Mouse (Mus musculus): ENCODE measurements at regions not wholly inside any gene's neighbourhood (a gene's known extent, or its start where the extent isn't known, plus 50 kb on each side); places are given as distances from the start of the nearest gene placed in this dataset.

DNA sequence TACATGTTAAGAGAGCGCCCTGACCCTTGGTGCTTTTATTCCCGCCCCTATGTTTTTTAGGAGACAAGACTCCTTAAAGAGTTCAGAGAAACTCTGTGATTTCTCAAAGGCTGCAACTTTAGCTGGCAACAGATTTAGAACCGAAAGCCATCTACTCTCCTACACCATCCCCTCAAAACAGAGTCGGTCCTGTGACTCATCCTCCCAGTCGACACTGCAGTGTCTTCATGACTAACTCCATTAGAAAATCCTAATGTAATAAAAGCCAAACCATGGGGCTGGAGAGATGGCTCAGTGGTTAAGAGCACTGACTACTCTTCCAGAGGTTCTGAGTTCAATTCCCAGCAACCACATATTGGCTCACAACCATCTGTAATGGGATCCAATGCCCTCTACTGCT, 103.3 kb upstream of the Cadm1 start:
- Histone ChIP-seq H3K4me2 (ENCODE audit: low read length) (no peak overlapping the region), H3K27me3 (ENCODE audit: control insufficient read depth, insufficient read depth, low read length) (peaks cover 71% of the 10 kb centered on the region), H3K36me3 (ENCODE audit: control insufficient read depth, insufficient read depth, low read length) (no peaks in the 10 kb centered on the region), H3K4me1 (ENCODE audit: control insufficient read depth in 2 of 2, insufficient read depth in 2 of 2, low read length in 2 of 2) (peaks cover 14 to 17% of the 10 kb centered on the region in 2 experiments), H3K27ac (replicated peaks in 1 of 2; ENCODE audit: control insufficient read depth in 1 of 2, insufficient read depth in 1 of 2, low read depth in 2 of 2, low read length in 2 of 2) (no peak overlapping the region), H3K4me3 (ENCODE audit: control insufficient read depth in 1 of 2, insufficient read depth in 1 of 2, low read depth in 1 of 2, low read length in 2 of 2) (no peak overlapping the region), H3K9ac (ENCODE audit: low read length) (no peak overlapping the region), H3K9me3 (ENCODE audit: control insufficient read depth, low read length) (no peaks in the 10 kb centered on the region)
- ATAC-seq (ENCODE audit: insufficient number of reproducible peaks, insufficient read depth, low FRiP score, low read depth): no peak
- WGBS: 84% methylated on average over 5 of the region's 5 CpGs

DNA sequence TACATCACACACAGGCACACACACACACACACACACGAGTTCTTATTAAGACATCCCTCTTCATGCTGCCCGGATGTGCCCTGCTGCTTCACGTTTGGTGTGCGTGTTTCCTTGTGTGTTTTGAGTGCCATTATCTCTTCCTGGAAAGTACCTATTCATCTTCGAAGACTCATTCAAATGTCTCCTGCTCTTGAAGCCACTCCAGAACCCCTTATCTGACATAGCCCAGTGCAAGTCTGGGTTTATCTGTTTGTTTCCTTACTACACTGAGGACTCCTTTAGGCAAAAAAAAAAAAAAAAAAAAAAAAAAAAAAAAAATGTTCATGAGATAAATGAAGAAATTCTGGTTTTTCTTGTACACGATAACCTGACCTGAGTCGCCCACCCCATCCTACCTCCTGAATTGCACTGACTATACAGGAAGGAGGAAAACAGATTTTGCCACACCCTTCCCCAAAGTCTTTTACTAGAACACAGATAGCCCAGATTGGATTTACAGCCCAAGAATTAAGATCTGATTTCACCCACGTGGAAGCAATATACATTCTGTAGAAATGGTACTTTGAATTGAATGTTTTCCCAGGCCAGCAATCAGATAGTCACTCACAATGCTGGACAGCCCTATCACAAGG, 101.1 kb upstream of the Cadm1 start:
- H3K27ac ChIP-seq (replicated peaks in 1 of 2; ENCODE audit: control insufficient read depth in 1 of 2, insufficient read depth in 1 of 2, low read depth in 2 of 2, low read length in 2 of 2): no peak overlapping the region
- H3K4me1 ChIP-seq (ENCODE audit: control insufficient read depth in 2 of 2, insufficient read depth in 2 of 2, low read length in 2 of 2): no peaks in the 10 kb centered on the region
- H3K9me3 ChIP-seq (ENCODE audit: control insufficient read depth, low read length): no peaks in the 10 kb centered on the region
- H3K4me3 ChIP-seq (ENCODE audit: control insufficient read depth in 1 of 2, insufficient read depth in 1 of 2, low read depth in 1 of 2, low read length in 2 of 2): no peak overlapping the region
- H3K27me3 ChIP-seq (ENCODE audit: control insufficient read depth, insufficient read depth, low read length): peaks cover 80% of the 10 kb centered on the region
- no peak for ATAC-seq (ENCODE audit: insufficient number of reproducible peaks, insufficient read depth, low FRiP score, low read depth)
- H3K36me3 ChIP-seq (ENCODE audit: control insufficient read depth, insufficient read depth, low read length): no peaks in the 10 kb centered on the region
- H3K9ac ChIP-seq (ENCODE audit: low read length): no peak overlapping the region
- WGBS: 39% methylated on average over 8 of the region's 8 CpGs
- H3K4me2 ChIP-seq (ENCODE audit: low read length): no peak overlapping the region

DNA sequence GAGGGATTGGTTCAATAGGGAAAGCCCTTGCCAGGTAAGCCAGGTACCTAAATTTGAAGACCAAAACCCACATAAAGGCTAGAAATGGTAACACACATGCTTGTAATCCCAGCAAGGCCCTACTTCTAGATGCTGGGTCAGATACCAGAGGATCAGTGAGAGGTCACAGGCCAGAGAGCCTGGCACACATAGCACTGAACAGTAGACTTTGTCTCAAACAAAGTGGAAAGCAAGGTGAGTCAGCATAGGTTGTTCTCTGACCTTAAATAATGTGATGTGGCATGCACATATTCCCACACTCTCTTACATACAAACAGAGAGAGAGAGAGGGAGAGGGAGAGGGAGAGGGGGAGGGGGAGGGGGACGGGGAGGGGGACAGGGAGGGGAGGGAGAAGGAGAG, 100.3 kb upstream of the Cadm1 start:
- Histone ChIP-seq H3K4me1 (ENCODE audit: control insufficient read depth in 2 of 2, insufficient read depth in 2 of 2, low read length in 2 of 2) (no peaks in the 10 kb centered on the region), H3K27ac (replicated peaks in 1 of 2; ENCODE audit: control insufficient read depth in 1 of 2, insufficient read depth in 1 of 2, low read depth in 2 of 2, low read length in 2 of 2) (no peak overlapping the region), H3K4me2 (ENCODE audit: low read length) (no peak overlapping the region), H3K36me3 (ENCODE audit: control insufficient read depth, insufficient read depth, low read length) (no peaks in the 10 kb centered on the region), H3K4me3 (ENCODE audit: control insufficient read depth in 1 of 2, insufficient read depth in 1 of 2, low read depth in 1 of 2, low read length in 2 of 2) (no peak overlapping the region), H3K9ac (ENCODE audit: low read length) (no peak overlapping the region), H3K27me3 (ENCODE audit: control insufficient read depth, insufficient read depth, low read length) (peaks cover 73% of the 10 kb centered on the region), H3K9me3 (ENCODE audit: control insufficient read depth, low read length) (no peaks in the 10 kb centered on the region)
- ATAC-seq (ENCODE audit: insufficient number of reproducible peaks, insufficient read depth, low FRiP score, low read depth): no peak
- WGBS: no CpG with 5 or more reads among the region's 1 CpGs

DNA sequence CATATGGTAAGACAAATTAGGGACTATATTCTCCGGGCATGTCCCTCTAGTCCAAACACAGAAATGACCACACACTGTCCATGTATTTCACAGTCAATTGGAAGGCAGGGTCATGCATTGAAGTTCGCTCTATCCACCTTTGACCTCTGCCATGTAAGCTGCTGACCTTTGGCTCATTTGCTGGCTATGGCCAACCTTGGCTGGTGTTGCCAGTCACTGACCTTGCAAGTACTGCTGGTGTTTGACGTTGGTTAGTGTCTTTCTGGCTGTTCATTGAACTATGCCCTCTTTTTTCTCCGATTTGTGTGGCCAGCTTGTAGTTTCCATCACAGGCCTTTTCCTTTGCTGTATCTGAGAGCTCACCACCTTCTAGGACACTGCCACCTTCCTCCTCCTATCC, 97.3 kb upstream of the Cadm1 start:
- no peak for ATAC-seq (ENCODE audit: insufficient number of reproducible peaks, insufficient read depth, low FRiP score, low read depth)
- 89% methylated on average over 4 of the region's 4 CpGs for WGBS
- Histone ChIP-seq H3K9me3 (ENCODE audit: control insufficient read depth, low read length) (no peaks in the 10 kb centered on the region), H3K27ac (replicated peaks in 1 of 2; ENCODE audit: control insufficient read depth in 1 of 2, insufficient read depth in 1 of 2, low read depth in 2 of 2, low read length in 2 of 2) (no peak overlapping the region), H3K4me2 (ENCODE audit: low read length) (no peak overlapping the region), H3K9ac (ENCODE audit: low read length) (no peak overlapping the region), H3K36me3 (ENCODE audit: control insufficient read depth, insufficient read depth, low read length) (no peaks in the 10 kb centered on the region), H3K4me1 (ENCODE audit: control insufficient read depth in 2 of 2, insufficient read depth in 2 of 2, low read length in 2 of 2) (no peaks in the 10 kb centered on the region), H3K4me3 (ENCODE audit: control insufficient read depth in 1 of 2, insufficient read depth in 1 of 2, low read depth in 1 of 2, low read length in 2 of 2) (no peak overlapping the region), H3K27me3 (ENCODE audit: control insufficient read depth, insufficient read depth, low read length) (peaks cover 66% of the 10 kb centered on the region)

DNA sequence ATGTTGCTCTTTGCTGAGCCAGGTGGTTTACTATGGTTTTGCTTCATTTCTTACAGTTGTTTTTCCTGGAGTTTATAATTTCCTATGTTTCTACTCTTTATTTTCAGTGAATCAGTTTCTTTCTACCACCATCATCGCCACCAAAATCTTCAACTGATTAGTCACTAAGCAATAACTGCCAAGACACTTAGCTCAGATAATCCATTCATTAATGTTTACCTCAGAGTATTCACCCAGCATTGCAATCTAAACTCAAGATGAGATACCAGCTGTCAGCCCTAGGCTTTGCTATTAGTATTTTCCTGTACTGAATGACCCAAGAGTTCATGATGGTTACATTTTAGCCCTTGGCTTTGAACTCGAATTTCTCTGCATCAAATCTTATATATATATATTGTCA, 96.8 kb upstream of the Cadm1 start:
- no peak for ATAC-seq (ENCODE audit: insufficient number of reproducible peaks, insufficient read depth, low FRiP score, low read depth)
- no peak overlapping the region for H3K9ac ChIP-seq (ENCODE audit: low read length)
- no peaks in the 10 kb centered on the region for H3K4me1 ChIP-seq (ENCODE audit: control insufficient read depth in 2 of 2, insufficient read depth in 2 of 2, low read length in 2 of 2)
- H3K4me2 ChIP-seq (ENCODE audit: low read length): no peak overlapping the region
- H3K36me3 ChIP-seq (ENCODE audit: control insufficient read depth, insufficient read depth, low read length): no peaks in the 10 kb centered on the region
- 62% methylated on average over 2 of the region's 2 CpGs for WGBS
- H3K27me3 ChIP-seq (ENCODE audit: control insufficient read depth, insufficient read depth, low read length): peaks cover 65% of the 10 kb centered on the region
- H3K9me3 ChIP-seq (ENCODE audit: control insufficient read depth, low read length): no peaks in the 10 kb centered on the region
- no peak overlapping the region for H3K4me3 ChIP-seq (ENCODE audit: control insufficient read depth in 1 of 2, insufficient read depth in 1 of 2, low read depth in 1 of 2, low read length in 2 of 2)
- H3K27ac ChIP-seq (replicated peaks in 1 of 2; ENCODE audit: control insufficient read depth in 1 of 2, insufficient read depth in 1 of 2, low read depth in 2 of 2, low read length in 2 of 2): no peak overlapping the region

DNA sequence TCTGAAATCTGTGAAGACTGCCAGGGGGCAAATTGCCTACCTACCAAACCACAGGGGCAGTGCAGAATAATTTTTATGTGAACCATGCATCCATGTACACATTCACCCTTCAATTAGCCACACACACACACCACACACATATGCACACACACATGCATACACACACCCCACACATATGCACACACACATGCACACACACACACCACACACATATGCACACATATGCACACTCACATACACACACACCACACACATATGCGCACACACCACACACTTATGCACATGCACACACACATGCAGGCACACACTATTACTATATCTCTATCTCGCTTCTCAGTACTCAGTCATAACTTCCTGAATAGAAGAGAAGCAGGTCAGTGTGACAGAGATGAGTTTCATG, 95.9 kb upstream of the Cadm1 start:
- Histone ChIP-seq H3K36me3 (ENCODE audit: control insufficient read depth, insufficient read depth, low read length) (no peaks in the 10 kb centered on the region), H3K9me3 (ENCODE audit: control insufficient read depth, low read length) (no peaks in the 10 kb centered on the region), H3K4me3 (ENCODE audit: control insufficient read depth in 1 of 2, insufficient read depth in 1 of 2, low read depth in 1 of 2, low read length in 2 of 2) (no peak overlapping the region), H3K27me3 (ENCODE audit: control insufficient read depth, insufficient read depth, low read length) (peaks cover 66% of the 10 kb centered on the region), H3K9ac (ENCODE audit: low read length) (no peak overlapping the region), H3K4me2 (ENCODE audit: low read length) (no peak overlapping the region), H3K4me1 (ENCODE audit: control insufficient read depth in 2 of 2, insufficient read depth in 2 of 2, low read length in 2 of 2) (no peaks in the 10 kb centered on the region), H3K27ac (replicated peaks in 1 of 2; ENCODE audit: control insufficient read depth in 1 of 2, insufficient read depth in 1 of 2, low read depth in 2 of 2, low read length in 2 of 2) (no peak overlapping the region)
- WGBS: 84% methylated on average over 2 of the region's 2 CpGs
- ATAC-seq (ENCODE audit: insufficient number of reproducible peaks, insufficient read depth, low FRiP score, low read depth): no peak

DNA sequence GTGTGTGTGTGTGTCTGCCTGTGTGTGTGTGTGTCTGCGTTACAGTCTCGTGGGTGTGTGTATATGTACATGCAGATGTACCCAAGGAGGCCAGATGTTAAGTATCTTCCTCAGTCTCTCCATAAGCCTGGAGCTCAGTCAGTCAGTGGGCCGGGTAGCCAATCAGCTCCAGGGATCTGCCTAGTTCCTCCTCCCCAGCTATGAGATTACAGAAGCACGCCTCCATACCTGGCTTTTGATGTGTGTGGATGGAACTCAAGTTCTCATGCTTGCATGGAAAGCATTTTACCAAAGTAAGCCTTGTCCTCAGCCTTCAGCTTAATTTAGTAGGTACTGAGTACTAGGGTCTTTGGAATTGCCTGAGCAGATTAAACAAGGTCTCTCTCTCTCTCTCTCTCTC, 91.0 kb upstream of the Cadm1 start:
- Histone ChIP-seq H3K36me3 (ENCODE audit: control insufficient read depth, insufficient read depth, low read length) (no peaks in the 10 kb centered on the region), H3K4me2 (ENCODE audit: low read length) (no peak overlapping the region), H3K4me1 (ENCODE audit: control insufficient read depth in 2 of 2, insufficient read depth in 2 of 2, low read length in 2 of 2) (peaks cover 4 to 7% of the 10 kb centered on the region in 2 experiments; a peak in 3 of 4 replicates), H3K4me3 (ENCODE audit: control insufficient read depth in 1 of 2, insufficient read depth in 1 of 2, low read depth in 1 of 2, low read length in 2 of 2) (no peak overlapping the region), H3K9me3 (ENCODE audit: control insufficient read depth, low read length) (no peaks in the 10 kb centered on the region), H3K27me3 (ENCODE audit: control insufficient read depth, insufficient read depth, low read length) (peaks cover 60% of the 10 kb centered on the region), H3K27ac (replicated peaks in 1 of 2; ENCODE audit: control insufficient read depth in 1 of 2, insufficient read depth in 1 of 2, low read depth in 2 of 2, low read length in 2 of 2) (no peak overlapping the region), H3K9ac (ENCODE audit: low read length) (no peak overlapping the region)
- ATAC-seq (ENCODE audit: insufficient number of reproducible peaks, insufficient read depth, low FRiP score, low read depth): no peak
- WGBS: 61% methylated on average over 4 of the region's 4 CpGs

DNA sequence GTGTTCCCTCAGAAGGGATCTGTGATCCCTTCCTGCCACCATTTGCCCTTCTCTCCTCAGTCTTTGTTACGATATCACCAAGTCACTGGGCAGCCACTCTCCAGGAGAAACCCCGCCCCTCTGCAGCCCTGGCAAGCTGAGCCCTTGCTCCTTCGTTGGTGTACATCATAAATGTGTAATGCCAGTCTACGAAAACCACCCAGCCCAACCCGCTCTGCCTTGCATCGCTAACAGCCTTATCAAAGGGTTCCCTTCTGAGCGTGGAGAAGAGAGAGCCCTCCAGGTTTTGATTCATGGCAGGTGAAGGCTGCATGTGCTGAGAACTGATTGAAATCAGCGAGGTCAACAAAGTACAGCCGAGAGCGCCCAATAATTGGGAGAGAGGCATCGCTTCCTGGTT, 90.5 kb upstream of the Cadm1 start:
- Histone ChIP-seq H3K9me3 (ENCODE audit: control insufficient read depth, low read length) (no peaks in the 10 kb centered on the region), H3K4me2 (ENCODE audit: low read length) (peak overlapping the region; percentile 55), H3K27me3 (ENCODE audit: control insufficient read depth, insufficient read depth, low read length) (peaks cover 60% of the 10 kb centered on the region), H3K27ac (replicated peaks in 1 of 2; ENCODE audit: control insufficient read depth in 1 of 2, insufficient read depth in 1 of 2, low read depth in 2 of 2, low read length in 2 of 2) (no peak overlapping the region), H3K36me3 (ENCODE audit: control insufficient read depth, insufficient read depth, low read length) (no peaks in the 10 kb centered on the region), H3K4me1 (ENCODE audit: control insufficient read depth in 2 of 2, insufficient read depth in 2 of 2, low read length in 2 of 2) (peaks cover 4 to 7% of the 10 kb centered on the region in 2 experiments; a peak in 3 of 4 replicates), H3K9ac (ENCODE audit: low read length) (no peak overlapping the region), H3K4me3 (ENCODE audit: control insufficient read depth in 1 of 2, insufficient read depth in 1 of 2, low read depth in 1 of 2, low read length in 2 of 2) (peak overlapping the region in 1 of 2 experiments; percentile 13; a peak in 1 of 4 replicates)
- no peak for ATAC-seq (ENCODE audit: insufficient number of reproducible peaks, insufficient read depth, low FRiP score, low read depth)
- 24% methylated on average over 11 of the region's 11 CpGs for WGBS
